In the genomic region with DNA sequence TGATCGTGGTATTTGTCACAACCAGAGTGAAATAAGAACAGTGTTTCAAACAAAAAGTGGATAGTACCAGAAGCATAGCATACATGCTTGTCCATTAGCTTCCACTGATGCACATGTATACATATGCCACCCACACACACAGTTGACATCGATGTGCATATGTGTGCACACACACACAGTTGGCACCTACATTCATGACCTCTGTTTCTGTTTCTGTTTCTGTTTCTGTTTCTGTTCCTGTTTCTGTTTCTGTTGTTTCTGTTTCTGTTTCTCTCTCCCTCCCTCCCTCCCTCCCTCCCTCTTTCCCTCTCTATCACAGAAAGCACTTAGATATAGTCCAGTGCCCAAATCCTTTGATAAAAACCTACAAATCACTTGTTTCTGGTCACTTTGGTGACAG, we compare ENCODE assay signal across 29 mouse cellular contexts.
"Had no signal": no experiment of that assay in that cellular context is flagged by ENCODE, and none has a peak within 500 bp of the region (broad histone marks: within the 10 kb centered on the region; RNA-seq: fewer than 3 reads in every experiment).

No protein-coding gene starts in this region.

- H3K4me3 ChIP-seq: limb, embryonic 10.5 days; limb, embryonic 12.5 days; limb, embryonic 13.5 days; limb, embryonic 15.5 days; liver, embryonic 12.5 days; liver, embryonic 13.5 days; liver, embryonic 15.5 days; lung, embryonic 15.5 days; midbrain, embryonic 10.5 days; midbrain, embryonic 12.5 days; midbrain, embryonic 13.5 days; midbrain, embryonic 15.5 days; myocyte; neural tube, embryonic 12.5 days had no signal

- H3K4me2 ChIP-seq: limb, embryonic 12.5 days; limb, embryonic 13.5 days; limb, embryonic 15.5 days; liver, embryonic 11.5 days; liver, embryonic 12.5 days; liver, embryonic 13.5 days; liver, embryonic 15.5 days; lung, embryonic 14.5 days; lung, embryonic 15.5 days; midbrain, embryonic 11.5 days; midbrain, embryonic 12.5 days; midbrain, embryonic 13.5 days; midbrain, embryonic 15.5 days; neural tube, embryonic 12.5 days had no signal

- H3K27me3 ChIP-seq: limb, embryonic 12.5 days; limb, embryonic 13.5 days; limb, embryonic 15.5 days; liver, embryonic 12.5 days; liver, embryonic 13.5 days; liver, embryonic 15.5 days; lung, embryonic 15.5 days; midbrain, embryonic 12.5 days; midbrain, embryonic 13.5 days; midbrain, embryonic 15.5 days; neural tube, embryonic 12.5 days had no signal

- DNase-seq: left cerebral cortex, postnatal 4 days; liver, embryonic 13.5 days; liver, postnatal 0 days; lung, adult 18-20 months; lung, adult 2 months; lung, embryonic 14.5 days; lung, postnatal 10 days; lung, postnatal 14 days; lung, postnatal 36 days; lung, postnatal 4 days had no signal

- H3K9me3 ChIP-seq: limb, embryonic 10.5 days; limb, embryonic 12.5 days; limb, embryonic 13.5 days; limb, embryonic 15.5 days; liver, embryonic 12.5 days; liver, embryonic 13.5 days; liver, embryonic 15.5 days; lung, embryonic 15.5 days; midbrain, embryonic 10.5 days; midbrain, embryonic 12.5 days; midbrain, embryonic 13.5 days; midbrain, embryonic 15.5 days; neural tube, embryonic 12.5 days had no signal

- ATAC-seq: liver, postnatal 0 days; lung, postnatal 0 days; midbrain, embryonic 13.5 days; midbrain, embryonic 15.5 days; midbrain, embryonic 16.5 days had no signal

- H3K27ac ChIP-seq: limb, embryonic 10.5 days; limb, embryonic 12.5 days; limb, embryonic 13.5 days; limb, embryonic 15.5 days; liver, embryonic 12.5 days; liver, embryonic 13.5 days; liver, embryonic 14.5 days; liver, embryonic 15.5 days; lung, embryonic 15.5 days; macrophage; midbrain, embryonic 10.5 days; midbrain, embryonic 12.5 days; midbrain, embryonic 13.5 days; neural tube, embryonic 12.5 days had no signal

- H3K36me3 ChIP-seq: limb, embryonic 10.5 days; limb, embryonic 12.5 days; limb, embryonic 13.5 days; limb, embryonic 15.5 days; liver, embryonic 12.5 days; liver, embryonic 13.5 days; liver, embryonic 15.5 days; lung, embryonic 15.5 days; midbrain, embryonic 10.5 days; midbrain, embryonic 12.5 days; midbrain, embryonic 13.5 days; midbrain, embryonic 15.5 days; neural tube, embryonic 12.5 days had no signal

- H3K4me1 ChIP-seq: limb, embryonic 10.5 days; limb, embryonic 12.5 days; limb, embryonic 13.5 days; limb, embryonic 15.5 days; liver, embryonic 15.5 days; lung, embryonic 15.5 days; midbrain, embryonic 10.5 days; midbrain, embryonic 12.5 days; midbrain, embryonic 13.5 days; midbrain, embryonic 15.5 days; neural tube, embryonic 12.5 days had no signal

- H3K9ac ChIP-seq: limb, embryonic 12.5 days; limb, embryonic 13.5 days; limb, embryonic 15.5 days; liver, embryonic 12.5 days; liver, embryonic 13.5 days; liver, embryonic 14.5 days; liver, embryonic 15.5 days; liver, postnatal 0 days; lung, embryonic 14.5 days; lung, embryonic 15.5 days; midbrain, embryonic 12.5 days; midbrain, embryonic 13.5 days; midbrain, embryonic 15.5 days; neural tube, embryonic 12.5 days had no signal
